Mouse (Mus musculus) gastrocnemius, adult 18-20 months (tissue): ENCODE data around the gene Slc22a4. TPM values are rescaled to one million over a fixed set of nuclear protein-coding genes. Genes with fewer than 3 reads are reported as not detected.

Source experiments
- total RNA-seq, 2 experiments: library from RNA; stranded (reverse); gene quantifications; 2 replicates each; pipeline ENCODE4 v1.2.3; 2021

Gene Slc22a4
- total RNA-seq, 2 experiments from 2014 or later: 2.9 to 3.1 TPM

Other genes starting within 250 kb of the Slc22a4 start
- 1 to 10 TPM in 1 of 2 experiments, under 1 TPM in 1; 0.84 to 2.1 TPM for gene Gm12216, start 168.8 kb downstream of the Slc22a4 start, total RNA-seq
- gene Slc22a5, start 136.4 kb downstream of the Slc22a4 start, total RNA-seq: 1 to 10 TPM; 7.1 to 9.3 TPM
- under 1 TPM; 0.78 to 0.95 TPM for gene Slc22a21, start 47.8 kb downstream of the Slc22a4 start, total RNA-seq
- gene Pdlim4, start 40.9 kb upstream of the Slc22a4 start, total RNA-seq: 1 to 10 TPM; 5.1 to 5.6 TPM
- 10 to 100 TPM; 31.9 to 38.1 TPM for gene P4ha2, start 72.0 kb upstream of the Slc22a4 start, total RNA-seq
- not detected for gene Csf2, start 221.6 kb upstream of the Slc22a4 start, total RNA-seq
- gene Il3, start 239.2 kb upstream of the Slc22a4 start, total RNA-seq: not detected